Mouse (Mus musculus): ENCODE measurements around the gene Mpzl2. TPM values are rescaled to one million over a fixed set of nuclear protein-coding genes. Genes with fewer than 3 reads are reported as not detected.

Gene Mpzl2
- total and polyA plus RNA-seq, 2 experiments, result 20.5 to 29.9 TPM

- no peak overlapping the region for H3K27ac ChIP-seq (replicated peaks; ENCODE audit: insufficient read depth, low read depth, low read length)
- WGBS, result 39% methylated on average over 5 of the region's 5 CpGs
Observed at GRCm38 (mm10) chr9:45058304-45058940, 18.8 kb downstream of the Mpzl2 start.

GRCm38 (mm10) chr9:45060151-45060550, 20.6 kb downstream of the Mpzl2 start:
- H3K9ac ChIP-seq (ENCODE audit: low read depth, low read length), result no peak overlapping the region
- WGBS, result 73% methylated on average over 7 of the region's 7 CpGs
- H3K27me3 ChIP-seq (ENCODE audit: control insufficient read depth, insufficient read depth, low read length), result no peaks in the 10 kb centered on the region
- no peaks in the 10 kb centered on the region for H3K36me3 ChIP-seq (ENCODE audit: control insufficient read depth, insufficient read depth, low read length)
- H3K4me3 ChIP-seq (ENCODE audit: insufficient read depth, low read depth, low read length), result no peak overlapping the region
- H3K27ac ChIP-seq (replicated peaks; ENCODE audit: insufficient read depth, low read depth, low read length), result no peak overlapping the region
- H3K79me2 ChIP-seq (ENCODE audit: control insufficient read depth, insufficient read depth, low read length), result 0 out of 2 replicates have a peak, but pooled peaks cover 3% of the 10 kb centered on the region
- TF ChIP-seq POLR2A (IDR thresholded peaks at IDR 0.05; ENCODE audit: extremely low read depth, insufficient read depth, low read length) (no peak), CTCF (IDR thresholded peaks at IDR 0.05; ENCODE audit: low read depth, low read length) (no peak)
- H3K4me1 ChIP-seq (ENCODE audit: control insufficient read depth, insufficient read depth, low read length), result peaks cover 6% of the 10 kb centered on the region; the same call in 1 of the 2 replicates
- DNase-seq (ENCODE audit: extremely low read depth, low read depth, low spot score), result no peak

More at GRCm38 (mm10) chr9:45058304-45058940, 18.8 kb downstream of the Mpzl2 start:
- no peak for TF ChIP-seq CTCF (IDR thresholded peaks at IDR 0.05; ENCODE audit: low read depth, low read length)
- 0 out of 2 replicates have a peak, but pooled peaks cover 3% of the 10 kb centered on the region for H3K79me2 ChIP-seq (ENCODE audit: control insufficient read depth, insufficient read depth, low read length)
- no peak overlapping the region for H3K4me3 ChIP-seq (ENCODE audit: insufficient read depth, low read depth, low read length)
- H3K4me1 ChIP-seq (ENCODE audit: control insufficient read depth, insufficient read depth, low read length), result no peaks in the 10 kb centered on the region
- no peaks in the 10 kb centered on the region for H3K27me3 ChIP-seq (ENCODE audit: control insufficient read depth, insufficient read depth, low read length)
- no peaks in the 10 kb centered on the region for H3K36me3 ChIP-seq (ENCODE audit: control insufficient read depth, insufficient read depth, low read length)
- DNase-seq (ENCODE audit: extremely low read depth, low read depth, low spot score), result no peak
- no peak overlapping the region for H3K9ac ChIP-seq (ENCODE audit: low read depth, low read length)

GRCm38 (mm10) chr9:45062677-45063076, 23.1 kb downstream of the Mpzl2 start:
- Histone ChIP-seq H3K4me3 (ENCODE audit: insufficient read depth, low read depth, low read length) (no peak overlapping the region), H3K4me1 (ENCODE audit: control insufficient read depth, insufficient read depth, low read length) (peaks cover 6% of the 10 kb centered on the region; the same call in 1 of the 2 replicates), H3K27ac (replicated peaks; ENCODE audit: insufficient read depth, low read depth, low read length) (no peak overlapping the region), H3K9ac (ENCODE audit: low read depth, low read length) (no peak overlapping the region), H3K79me2 (ENCODE audit: control insufficient read depth, insufficient read depth, low read length) (0 out of 2 replicates have a peak, but pooled peaks cover 3% of the 10 kb centered on the region), H3K27me3 (ENCODE audit: control insufficient read depth, insufficient read depth, low read length) (no peaks in the 10 kb centered on the region), H3K36me3 (ENCODE audit: control insufficient read depth, insufficient read depth, low read length) (no peaks in the 10 kb centered on the region)
- TF ChIP-seq CTCF (IDR thresholded peaks at IDR 0.05; ENCODE audit: low read depth, low read length) (no peak), POLR2A (IDR thresholded peaks at IDR 0.05; ENCODE audit: extremely low read depth, insufficient read depth, low read length) (no peak)
- 79% methylated on average over 3 of the region's 3 CpGs for WGBS
- DNase-seq (ENCODE audit: extremely low read depth, low read depth, low spot score), result no peak

- 0 out of 2 replicates have a peak, but pooled peaks cover 3% of the 10 kb centered on the region for H3K79me2 ChIP-seq (ENCODE audit: control insufficient read depth, insufficient read depth, low read length)
- peaks cover 6% of the 10 kb centered on the region; the same call in 1 of the 2 replicates for H3K4me1 ChIP-seq (ENCODE audit: control insufficient read depth, insufficient read depth, low read length)
- peaks cover under 1% of the 10 kb centered on the region; the same call in 1 of the 2 replicates for H3K36me3 ChIP-seq (ENCODE audit: control insufficient read depth, insufficient read depth, low read length)
- WGBS, result 35% methylated on average over 6 of the region's 6 CpGs
- H3K4me3 ChIP-seq (ENCODE audit: insufficient read depth, low read depth, low read length), result no peak overlapping the region
- TF ChIP-seq POLR2A (IDR thresholded peaks at IDR 0.05; ENCODE audit: extremely low read depth, insufficient read depth, low read length) (no peak), CTCF (IDR thresholded peaks at IDR 0.05; ENCODE audit: low read depth, low read length) (no peak)
- 0 out of 2 replicates have a peak overlapping the region, but pooled peaks have one; percentile 22 for H3K9ac ChIP-seq (ENCODE audit: low read depth, low read length)
- H3K27ac ChIP-seq (replicated peaks; ENCODE audit: insufficient read depth, low read depth, low read length), result peak overlapping the region; percentile 48
- DNase-seq (ENCODE audit: extremely low read depth, low read depth, low spot score), result peak; percentile 72
- no peaks in the 10 kb centered on the region for H3K27me3 ChIP-seq (ENCODE audit: control insufficient read depth, insufficient read depth, low read length)
Observed at GRCm38 (mm10) chr9:45064421-45064820, 24.8 kb downstream of the Mpzl2 start.

- 91% methylated on average over 4 of the region's 4 CpGs for WGBS
Observed at GRCm38 (mm10) chr9:45066735-45067134, 27.1 kb downstream of the Mpzl2 start.

GRCm38 (mm10) chr9:45071800-45072199, 32.2 kb downstream of the Mpzl2 start:
- Histone ChIP-seq H3K27me3 (ENCODE audit: control insufficient read depth, insufficient read depth, low read length) (no peaks in the 10 kb centered on the region), H3K79me2 (ENCODE audit: control insufficient read depth, insufficient read depth, low read length) (no peaks in the 10 kb centered on the region), H3K4me1 (ENCODE audit: control insufficient read depth, insufficient read depth, low read length) (no peaks in the 10 kb centered on the region), H3K27ac (replicated peaks; ENCODE audit: insufficient read depth, low read depth, low read length) (no peak overlapping the region), H3K9ac (ENCODE audit: low read depth, low read length) (no peak overlapping the region), H3K36me3 (ENCODE audit: control insufficient read depth, insufficient read depth, low read length) (peaks cover 3% of the 10 kb centered on the region), H3K4me3 (ENCODE audit: insufficient read depth, low read depth, low read length) (no peak overlapping the region)
- no peak for DNase-seq (ENCODE audit: extremely low read depth, low read depth, low spot score)
- TF ChIP-seq CTCF (IDR thresholded peaks at IDR 0.05; ENCODE audit: low read depth, low read length), result no peak
- TF ChIP-seq POLR2A (IDR thresholded peaks at IDR 0.05; ENCODE audit: extremely low read depth, insufficient read depth, low read length), result no peak
- WGBS, result 83% methylated on average over 3 of the region's 3 CpGs

More at GRCm38 (mm10) chr9:45066735-45067134, 27.1 kb downstream of the Mpzl2 start:
- H3K27ac ChIP-seq (replicated peaks; ENCODE audit: insufficient read depth, low read depth, low read length), result no peak overlapping the region
- DNase-seq (ENCODE audit: extremely low read depth, low read depth, low spot score), result no peak
- H3K4me3 ChIP-seq (ENCODE audit: insufficient read depth, low read depth, low read length), result no peak overlapping the region
- H3K4me1 ChIP-seq (ENCODE audit: control insufficient read depth, insufficient read depth, low read length), result peaks cover 6% of the 10 kb centered on the region; the same call in 1 of the 2 replicates
- H3K36me3 ChIP-seq (ENCODE audit: control insufficient read depth, insufficient read depth, low read length), result peaks cover 2% of the 10 kb centered on the region; the same call in 1 of the 2 replicates
- TF ChIP-seq POLR2A (IDR thresholded peaks at IDR 0.05; ENCODE audit: extremely low read depth, insufficient read depth, low read length) (no peak), CTCF (IDR thresholded peaks at IDR 0.05; ENCODE audit: low read depth, low read length) (no peak)
- H3K79me2 ChIP-seq (ENCODE audit: control insufficient read depth, insufficient read depth, low read length), result no peaks in the 10 kb centered on the region
- H3K9ac ChIP-seq (ENCODE audit: low read depth, low read length), result no peak overlapping the region
- H3K27me3 ChIP-seq (ENCODE audit: control insufficient read depth, insufficient read depth, low read length), result no peaks in the 10 kb centered on the region

Data from liver, adult 2 months (tissue).